Mouse (Mus musculus): ENCODE results near the gene Mafb.

The Mafb gene

GRCm38 (mm10) chr2:160366980-160367338, at the start of gene Mafb:
Gene Mafb, minus strand, starts transcription at chr2:160367065.
- DNase-seq (ENCODE audit: low spot score), result no peak

- no peak for DNase-seq (ENCODE audit: low spot score)
Measured at GRCm38 (mm10) chr2:160415161-160415560, 48.3 kb upstream of the Mafb start.

GRCm38 (mm10) chr2:160414736-160415135, 47.9 kb upstream of the Mafb start:
- DNase-seq (ENCODE audit: low spot score), result no peak

GRCm38 (mm10) chr2:160413982-160414381, 47.1 kb upstream of the Mafb start:
- DNase-seq (ENCODE audit: low spot score), result no peak

GRCm38 (mm10) chr2:160413055-160413454, 46.2 kb upstream of the Mafb start:
- no peak for DNase-seq (ENCODE audit: low spot score)

GRCm38 (mm10) chr2:160411431-160411830, 44.6 kb upstream of the Mafb start:
- no peak for DNase-seq (ENCODE audit: low spot score)

- DNase-seq (ENCODE audit: low spot score), result no peak
Measured at GRCm38 (mm10) chr2:160407720-160408119, 40.9 kb upstream of the Mafb start.

- no peak for DNase-seq (ENCODE audit: low spot score)
Measured at GRCm38 (mm10) chr2:160397747-160398146, 30.9 kb upstream of the Mafb start.

GRCm38 (mm10) chr2:160394735-160395134, 27.9 kb upstream of the Mafb start:
- no peak for DNase-seq (ENCODE audit: low spot score)

- no peak for DNase-seq (ENCODE audit: low spot score)
Measured at GRCm38 (mm10) chr2:160392648-160393047, 25.8 kb upstream of the Mafb start.

GRCm38 (mm10) chr2:160388596-160388995, 21.7 kb upstream of the Mafb start:
- DNase-seq (ENCODE audit: low spot score), result no peak

GRCm38 (mm10) chr2:160383418-160383817, 16.6 kb upstream of the Mafb start:
- no peak for DNase-seq (ENCODE audit: low spot score)

GRCm38 (mm10) chr2:160378271-160378670, 11.4 kb upstream of the Mafb start:
- no peak for DNase-seq (ENCODE audit: low spot score)

GRCm38 (mm10) chr2:160376236-160376635, 9.4 kb upstream of the Mafb start:
- no peak for DNase-seq (ENCODE audit: low spot score)

- no peak for DNase-seq (ENCODE audit: low spot score)
Measured at GRCm38 (mm10) chr2:160369653-160370420, 3.0 kb upstream of the Mafb start.

- DNase-seq (ENCODE audit: low spot score), result no peak
Measured at GRCm38 (mm10) chr2:160368422-160369357, 1.8 kb upstream of the Mafb start.

- peak; percentile 21 for DNase-seq (ENCODE audit: low spot score)
Measured at GRCm38 (mm10) chr2:160367448-160368208, 763 bp upstream of the Mafb start.

GRCm38 (mm10) chr2:160366111-160366979, 520 bp downstream of the Mafb start:
- no peak for DNase-seq (ENCODE audit: low spot score)

GRCm38 (mm10) chr2:160365107-160365911, 1.6 kb downstream of the Mafb start:
- DNase-seq (ENCODE audit: low spot score), result no peak

- no peak for DNase-seq (ENCODE audit: low spot score)
Measured at GRCm38 (mm10) chr2:160364666-160365065, 2.2 kb downstream of the Mafb start.
